Mouse (Mus musculus): Measurements from ENCODE around the gene 4930469K13Rik. TPM values are rescaled to one million over a fixed set of nuclear protein-coding genes. Genes with fewer than 3 reads are reported as not detected.
A peak's percentile ranks its signal among the peaks of the same experiment; 100 is the strongest.

4930469K13Rik gene
- polyA plus RNA-seq, 1 experiment from 2014 or later, result not detected

DNA sequence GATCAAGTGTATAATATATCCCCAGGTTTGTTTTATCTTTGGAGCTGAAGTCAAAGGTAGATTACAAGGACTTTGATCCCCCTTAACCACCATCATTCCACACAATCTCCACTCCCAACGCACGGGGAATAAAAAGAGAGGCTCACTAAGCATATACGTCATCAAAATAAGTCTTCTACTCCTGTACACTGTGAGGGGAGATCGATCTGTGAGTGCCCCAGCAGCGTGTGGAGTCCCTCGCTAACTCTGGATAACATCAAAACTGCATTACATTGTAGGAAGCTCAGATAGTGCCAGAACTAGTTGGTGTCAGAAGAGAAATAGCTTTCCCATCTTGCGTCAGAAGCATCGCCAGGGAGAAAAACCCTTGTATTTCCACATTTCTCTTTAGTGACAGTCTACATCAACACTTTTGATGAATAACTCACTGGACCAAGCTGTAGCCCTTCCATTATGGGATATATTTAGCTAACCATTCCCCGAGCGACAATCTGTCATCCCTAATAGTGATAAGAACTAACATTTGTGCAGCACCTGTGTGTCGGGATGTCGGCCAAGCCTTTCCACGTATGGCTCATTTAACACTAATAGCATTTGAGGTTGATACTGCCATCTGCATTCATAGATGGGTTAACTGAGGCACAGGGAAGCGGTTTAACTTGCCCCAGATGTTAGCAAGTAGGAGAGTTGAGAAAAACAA is 123.9 kb downstream of the 4930469K13Rik start:
- 63% methylated on average over 14 of the region's 14 CpGs for WGBS (ENCODE audit: insufficient replicate concordance)
- no peak overlapping the region for H3K27ac ChIP-seq (ENCODE audit: low read depth, low read length)
- no peaks in the 10 kb centered on the region for H3K4me1 ChIP-seq (ENCODE audit: control insufficient read depth, insufficient read depth, low read length)

DNA sequence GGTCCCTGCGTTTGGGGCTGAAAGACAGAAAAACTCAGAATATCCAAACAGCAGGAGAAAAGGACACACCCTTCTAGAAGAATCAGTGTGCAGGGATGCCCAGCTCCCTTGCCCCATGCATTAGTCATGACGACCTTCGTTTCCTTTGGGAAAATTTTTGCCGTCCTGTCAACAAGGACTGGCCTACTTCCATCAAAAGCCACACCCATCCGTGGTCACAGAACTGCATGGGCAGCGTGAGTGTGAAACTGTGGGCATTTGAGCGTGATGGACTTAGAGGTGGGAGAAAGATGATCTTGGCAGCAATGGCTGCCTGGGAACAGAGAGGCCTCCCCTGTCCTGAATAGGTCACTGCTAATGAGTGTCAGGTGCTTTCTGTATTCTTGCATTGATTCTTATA is 126.2 kb downstream of the 4930469K13Rik start:
- WGBS (ENCODE audit: insufficient replicate concordance), result 82% methylated on average over 7 of the region's 7 CpGs
- Histone ChIP-seq H3K4me1 (ENCODE audit: control insufficient read depth, insufficient read depth, low read length) (no peaks in the 10 kb centered on the region), H3K9me3 (replicated peaks; ENCODE audit: control insufficient read depth, low read length) (no peaks in the 10 kb centered on the region), H3K27ac (ENCODE audit: low read depth, low read length) (no peak overlapping the region), H3K9ac (ENCODE audit: low read depth, low read length) (no peak overlapping the region), H3K4me3 (ENCODE audit: low read depth, low read length) (no peak overlapping the region), H3K27me3 (ENCODE audit: control insufficient read depth, insufficient read depth, low read length) (no peaks in the 10 kb centered on the region), H3K36me3 (ENCODE audit: control insufficient read depth, insufficient read depth, low read length) (no peaks in the 10 kb centered on the region), H3K4me2 (no peak overlapping the region)
- no peak for ATAC-seq (replicated peaks; ENCODE audit: insufficient number of reproducible peaks, low FRiP score, low TSS enrichment)

More for the DNA sequence above, 123.9 kb downstream of the 4930469K13Rik start:
- Histone ChIP-seq H3K9ac (ENCODE audit: low read depth, low read length) (no peak overlapping the region), H3K4me3 (ENCODE audit: low read depth, low read length) (no peak overlapping the region), H3K27me3 (ENCODE audit: control insufficient read depth, insufficient read depth, low read length) (no peaks in the 10 kb centered on the region), H3K36me3 (ENCODE audit: control insufficient read depth, insufficient read depth, low read length) (no peaks in the 10 kb centered on the region), H3K9me3 (replicated peaks; ENCODE audit: control insufficient read depth, low read length) (no peaks in the 10 kb centered on the region), H3K4me2 (no peak overlapping the region)
- no peak for ATAC-seq (replicated peaks; ENCODE audit: insufficient number of reproducible peaks, low FRiP score, low TSS enrichment)

DNA sequence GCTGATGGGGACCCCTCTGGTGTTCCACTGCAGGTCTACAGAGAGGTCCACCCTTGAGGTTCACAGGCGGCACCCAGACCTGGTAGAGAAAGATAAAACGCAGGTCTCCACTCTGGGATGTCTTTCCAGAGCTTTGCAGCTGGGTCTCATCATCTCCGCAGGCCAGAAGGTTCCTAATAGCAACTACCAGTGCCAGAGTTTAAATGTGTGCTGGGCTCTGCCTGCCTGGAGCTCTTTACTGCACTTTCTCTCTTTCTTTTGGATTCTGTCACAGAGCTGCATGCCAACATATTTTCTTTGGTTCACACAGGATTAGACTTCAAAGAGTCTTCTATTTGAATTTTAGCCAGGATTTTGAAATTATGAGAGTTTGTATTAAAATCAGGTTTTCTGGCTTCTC is 129.2 kb downstream of the 4930469K13Rik start:
- WGBS (ENCODE audit: insufficient replicate concordance), result 72% methylated on average over 3 of the region's 3 CpGs
- no peak for ATAC-seq (replicated peaks; ENCODE audit: insufficient number of reproducible peaks, low FRiP score, low TSS enrichment)
- Histone ChIP-seq H3K4me2 (no peak overlapping the region), H3K9me3 (replicated peaks; ENCODE audit: control insufficient read depth, low read length) (no peaks in the 10 kb centered on the region), H3K9ac (ENCODE audit: low read depth, low read length) (no peak overlapping the region), H3K36me3 (ENCODE audit: control insufficient read depth, insufficient read depth, low read length) (no peaks in the 10 kb centered on the region), H3K4me3 (ENCODE audit: low read depth, low read length) (no peak overlapping the region), H3K27ac (ENCODE audit: low read depth, low read length) (no peak overlapping the region), H3K27me3 (ENCODE audit: control insufficient read depth, insufficient read depth, low read length) (no peaks in the 10 kb centered on the region), H3K4me1 (ENCODE audit: control insufficient read depth, insufficient read depth, low read length) (peaks cover 5% of the 10 kb centered on the region; the same call in 1 of the 2 replicates)

DNA sequence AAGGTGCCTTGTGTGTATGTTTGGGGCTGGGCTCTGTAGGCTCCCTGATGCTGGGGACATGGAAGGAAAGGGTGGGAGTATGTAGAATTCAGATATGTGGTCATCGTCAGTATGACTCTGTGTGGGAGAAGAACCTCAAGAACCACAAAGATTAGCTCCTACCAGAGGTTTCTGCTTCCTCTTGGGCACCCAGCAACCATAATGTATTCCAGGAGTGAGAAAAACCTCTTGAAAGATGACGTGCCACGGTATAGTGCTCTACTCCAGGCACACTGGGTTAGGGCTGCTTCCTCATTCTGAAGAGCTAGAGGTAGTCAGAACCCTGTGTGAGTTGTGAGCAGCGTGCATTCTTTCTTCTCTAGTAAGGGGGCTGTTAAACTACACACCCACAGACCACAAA is 130.6 kb downstream of the 4930469K13Rik start:
- Histone ChIP-seq H3K4me2 (no peak overlapping the region), H3K4me3 (ENCODE audit: low read depth, low read length) (no peak overlapping the region), H3K9ac (ENCODE audit: low read depth, low read length) (no peak overlapping the region), H3K4me1 (ENCODE audit: control insufficient read depth, insufficient read depth, low read length) (peaks cover 12% of the 10 kb centered on the region), H3K9me3 (replicated peaks; ENCODE audit: control insufficient read depth, low read length) (no peaks in the 10 kb centered on the region), H3K36me3 (ENCODE audit: control insufficient read depth, insufficient read depth, low read length) (no peaks in the 10 kb centered on the region), H3K27ac (ENCODE audit: low read depth, low read length) (no peak overlapping the region), H3K27me3 (ENCODE audit: control insufficient read depth, insufficient read depth, low read length) (no peaks in the 10 kb centered on the region)
- 67% methylated on average over 4 of the region's 4 CpGs for WGBS (ENCODE audit: insufficient replicate concordance)
- no peak for ATAC-seq (replicated peaks; ENCODE audit: insufficient number of reproducible peaks, low FRiP score, low TSS enrichment)

DNA sequence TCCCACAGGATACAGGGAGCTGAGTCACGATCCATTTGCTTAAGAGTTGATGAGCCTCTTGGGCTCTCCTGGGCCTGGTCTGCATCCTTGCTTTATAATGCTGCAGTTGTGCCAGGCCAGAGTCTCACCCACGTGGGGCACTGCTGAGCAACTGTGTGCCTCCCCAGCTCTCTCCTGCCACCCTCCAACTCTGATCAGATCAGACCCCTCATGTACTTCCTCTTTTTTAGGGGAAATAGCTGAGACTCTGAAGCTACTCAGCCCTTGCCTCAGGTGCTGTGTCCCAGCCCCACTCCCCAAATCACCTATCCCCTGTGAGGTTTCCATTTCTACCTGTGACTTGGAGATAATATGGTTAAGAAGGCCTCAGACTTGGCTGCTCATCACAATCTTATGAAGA is 133.0 kb downstream of the 4930469K13Rik start:
- no peaks in the 10 kb centered on the region for H3K36me3 ChIP-seq (ENCODE audit: control insufficient read depth, insufficient read depth, low read length)
- H3K4me2 ChIP-seq, result no peak overlapping the region
- 57% methylated on average over 2 of the region's 2 CpGs for WGBS (ENCODE audit: insufficient replicate concordance)
- ATAC-seq (replicated peaks; ENCODE audit: insufficient number of reproducible peaks, low FRiP score, low TSS enrichment), result no peak
- no peaks in the 10 kb centered on the region for H3K27me3 ChIP-seq (ENCODE audit: control insufficient read depth, insufficient read depth, low read length)
- no peaks in the 10 kb centered on the region for H3K9me3 ChIP-seq (replicated peaks; ENCODE audit: control insufficient read depth, low read length)
- no peak overlapping the region for H3K9ac ChIP-seq (ENCODE audit: low read depth, low read length)
- H3K4me3 ChIP-seq (ENCODE audit: low read depth, low read length), result no peak overlapping the region
- H3K4me1 ChIP-seq (ENCODE audit: control insufficient read depth, insufficient read depth, low read length), result peaks cover 16% of the 10 kb centered on the region
- no peak overlapping the region for H3K27ac ChIP-seq (ENCODE audit: low read depth, low read length)

DNA sequence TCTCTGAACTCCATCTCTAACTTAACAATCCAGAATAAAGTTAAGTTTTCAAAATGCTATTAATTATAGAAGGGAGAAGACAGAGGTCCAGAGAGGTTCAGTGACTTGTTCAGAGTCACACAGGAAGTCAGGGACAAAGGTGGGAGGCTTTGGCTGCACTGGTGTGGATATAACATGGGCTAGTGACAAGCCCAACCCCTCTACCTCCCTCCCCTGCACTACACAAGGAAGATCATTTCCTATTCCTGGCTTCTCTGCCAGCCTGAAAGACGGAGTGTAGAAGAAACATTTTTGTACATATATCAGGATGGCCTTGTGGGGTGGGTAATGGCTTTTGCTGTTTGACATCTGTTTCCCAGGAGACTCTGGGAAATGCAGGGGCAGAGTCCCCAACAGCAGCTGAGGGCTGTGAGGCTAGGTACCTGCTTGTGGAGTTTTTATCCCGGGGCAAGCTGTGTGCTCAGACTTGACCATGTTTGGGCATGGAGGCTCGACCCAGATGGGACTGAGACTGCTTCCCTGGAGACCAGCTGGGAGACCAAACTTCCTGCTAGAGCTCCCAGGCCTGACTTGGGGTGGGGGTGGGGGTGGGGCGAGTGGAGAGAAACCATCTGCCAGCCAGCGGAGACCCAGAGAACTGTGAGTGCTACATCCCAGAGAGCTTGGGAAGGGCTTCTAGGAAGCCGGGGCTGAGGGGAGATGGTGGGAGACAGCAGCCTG is 135.5 kb downstream of the 4930469K13Rik start, which contains the start of gene Kcnmb1:
Gene Kcnmb1, plus strand, starts transcription at position 326 of the 720 bp plus-strand sequence.
- no peaks in the 10 kb centered on the region for H3K27me3 ChIP-seq (ENCODE audit: control insufficient read depth, insufficient read depth, low read length)
- peak within 1 kb of the TSS; percentile 70 for H3K27ac ChIP-seq (ENCODE audit: low read depth, low read length)
- H3K9ac ChIP-seq (ENCODE audit: low read depth, low read length), result peak within 1 kb of the TSS; percentile 4; the same call in 1 of the 2 replicates
- no peaks in the 10 kb centered on the region for H3K36me3 ChIP-seq (ENCODE audit: control insufficient read depth, insufficient read depth, low read length)
- H3K9me3 ChIP-seq (replicated peaks; ENCODE audit: control insufficient read depth, low read length), result no peaks in the 10 kb centered on the region
- peaks cover 16% of the 10 kb centered on the region for H3K4me1 ChIP-seq (ENCODE audit: control insufficient read depth, insufficient read depth, low read length)
- H3K4me2 ChIP-seq, result peak within 1 kb of the TSS; percentile 51
- 0 out of 2 replicates have a peak within 1 kb of the TSS, but pooled peaks have one; percentile 2 for H3K4me3 ChIP-seq (ENCODE audit: low read depth, low read length)
- ATAC-seq (replicated peaks; ENCODE audit: insufficient number of reproducible peaks, low FRiP score, low TSS enrichment), result peak; percentile 67
- WGBS (ENCODE audit: insufficient replicate concordance), result 11% methylated on average over 6 of the region's 6 CpGs

DNA sequence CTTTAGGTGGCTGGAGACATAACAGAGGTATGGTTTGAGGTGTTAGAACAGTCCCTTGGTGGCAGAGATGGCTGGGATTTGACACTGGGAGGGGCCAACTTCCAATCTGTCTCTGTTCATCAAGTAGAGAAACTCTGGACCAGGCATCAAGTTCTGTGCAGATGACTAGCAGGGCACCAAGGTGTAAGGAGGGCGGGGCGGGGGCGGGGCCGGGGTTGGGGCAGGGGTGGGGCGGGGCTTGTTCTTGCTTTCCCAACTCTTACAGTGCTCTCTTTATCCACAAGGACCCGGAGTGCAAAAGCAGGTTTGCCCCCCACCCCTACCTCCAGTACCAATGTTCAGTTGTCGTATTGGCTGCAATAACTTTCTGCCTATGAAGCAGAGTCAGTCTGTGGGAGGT is 136.2 kb downstream of the 4930469K13Rik start:
- H3K4me3 ChIP-seq (ENCODE audit: low read depth, low read length), result no peak overlapping the region
- no peaks in the 10 kb centered on the region for H3K9me3 ChIP-seq (replicated peaks; ENCODE audit: control insufficient read depth, low read length)
- no peak overlapping the region; the same call in 1 of the 2 replicates for H3K4me2 ChIP-seq
- no peak for ATAC-seq (replicated peaks; ENCODE audit: insufficient number of reproducible peaks, low FRiP score, low TSS enrichment)
- H3K27me3 ChIP-seq (ENCODE audit: control insufficient read depth, insufficient read depth, low read length), result no peaks in the 10 kb centered on the region
- H3K36me3 ChIP-seq (ENCODE audit: control insufficient read depth, insufficient read depth, low read length), result no peaks in the 10 kb centered on the region
- H3K4me1 ChIP-seq (ENCODE audit: control insufficient read depth, insufficient read depth, low read length), result peaks cover 16% of the 10 kb centered on the region
- WGBS (ENCODE audit: insufficient replicate concordance), result 31% methylated on average over 7 of the region's 7 CpGs
- H3K27ac ChIP-seq (ENCODE audit: low read depth, low read length), result no peak overlapping the region
- H3K9ac ChIP-seq (ENCODE audit: low read depth, low read length), result no peak overlapping the region

DNA sequence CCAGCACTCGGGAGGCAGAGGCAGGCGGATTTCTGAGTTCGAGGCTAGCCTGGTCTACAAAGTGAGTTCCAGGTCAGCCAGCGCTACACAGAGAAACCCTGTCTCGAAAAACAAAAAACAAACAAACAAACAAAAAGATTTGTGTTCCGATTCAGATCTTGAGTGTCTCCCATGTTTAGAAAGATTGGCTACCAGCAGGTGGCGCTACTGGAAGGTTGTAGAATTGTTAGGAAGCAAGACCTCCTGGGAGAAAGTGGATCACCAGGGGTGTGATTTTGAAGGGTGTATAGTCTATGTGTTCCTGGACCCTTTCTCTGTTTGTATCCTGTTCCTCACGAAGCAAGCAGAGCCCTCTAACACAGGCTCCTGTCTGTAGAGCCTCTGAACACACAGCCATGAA is 139.6 kb downstream of the 4930469K13Rik start:
- Histone ChIP-seq H3K4me3 (ENCODE audit: low read depth, low read length) (no peak overlapping the region), H3K27ac (ENCODE audit: low read depth, low read length) (no peak overlapping the region), H3K4me2 (no peak overlapping the region), H3K9ac (ENCODE audit: low read depth, low read length) (no peak overlapping the region), H3K9me3 (replicated peaks; ENCODE audit: control insufficient read depth, low read length) (no peaks in the 10 kb centered on the region), H3K27me3 (ENCODE audit: control insufficient read depth, insufficient read depth, low read length) (no peaks in the 10 kb centered on the region), H3K4me1 (ENCODE audit: control insufficient read depth, insufficient read depth, low read length) (peaks cover 8% of the 10 kb centered on the region), H3K36me3 (ENCODE audit: control insufficient read depth, insufficient read depth, low read length) (no peaks in the 10 kb centered on the region)
- ATAC-seq (replicated peaks; ENCODE audit: insufficient number of reproducible peaks, low FRiP score, low TSS enrichment), result no peak
- 67% methylated on average over 8 of the region's 8 CpGs for WGBS (ENCODE audit: insufficient replicate concordance)
